ENCODE assay signal across 13 mouse cellular contexts in genomic region chr9:39611953-39612352, GRCm38 (mm10). TPM values are rescaled to one million over a fixed set of nuclear protein-coding genes. Genes with fewer than 3 reads are reported as not detected.
DNase-seq lines count a peak whose midpoint lies in the region; ATAC-seq and TF ChIP-seq lines count a peak whose summit lies in the region.
"Had no signal": no experiment of that assay in that cellular context is flagged by ENCODE, and none has a peak within 500 bp of the region (broad histone marks: within the 10 kb centered on the region; RNA-seq: fewer than 3 reads in every experiment).

No protein-coding gene starts in this region.

- no peaks in the 10 kb centered on the region for H3K79me2 ChIP-seq in heart, adult 2 months (replicated peaks; ENCODE audit: control insufficient read depth, insufficient read depth, low read length)

- H3K9ac ChIP-seq in heart, adult 2 months (ENCODE audit: low read depth, low read length): no peak overlapping the region
- no peak overlapping the region for H3K9ac ChIP-seq in heart, embryonic 12.5 days
- H3K9ac ChIP-seq in lung, postnatal 0 days (replicated peaks; ENCODE audit: low read depth): no peak overlapping the region

- H3K27me3 ChIP-seq in heart, adult 2 months (ENCODE audit: control insufficient read depth, insufficient read depth, low read length): no peaks in the 10 kb centered on the region
- H3K27me3 ChIP-seq in heart, embryonic 12.5 days (replicated peaks): no peaks in the 10 kb centered on the region
- no peaks in the 10 kb centered on the region for H3K27me3 ChIP-seq in lung, postnatal 0 days (replicated peaks; ENCODE audit: insufficient read depth, low read length)

- no peak overlapping the region for H3K4me2 ChIP-seq in heart, embryonic 12.5 days
- H3K4me2 ChIP-seq in lung, postnatal 0 days (replicated peaks; ENCODE audit: low read depth, low read length): no peak overlapping the region

- TF ChIP-seq CTCF in heart, adult 2 months (IDR thresholded peaks at IDR 0.05): peak; percentile 68
- peak; percentile 45 for TF ChIP-seq CTCF in lung, postnatal 0 days (IDR thresholded peaks at IDR 0.05)

- TF ChIP-seq EP300 in heart, adult 2 months (IDR thresholded peaks at IDR 0.05; ENCODE audit: insufficient read depth, low read depth, low read length): no peak
- no peak for TF ChIP-seq EP300 in lung, postnatal 0 days (IDR thresholded peaks at IDR 0.05)

- no peaks in the 10 kb centered on the region for H3K36me3 ChIP-seq in heart, adult 2 months (ENCODE audit: control insufficient read depth, insufficient read depth, low read length)
- no peaks in the 10 kb centered on the region for H3K36me3 ChIP-seq in heart, embryonic 12.5 days
- H3K36me3 ChIP-seq in lung, postnatal 0 days (ENCODE audit: insufficient read depth, low read length): no peaks in the 10 kb centered on the region

- no peaks in the 10 kb centered on the region for H3K4me1 ChIP-seq in heart, adult 2 months (ENCODE audit: control insufficient read depth, insufficient read depth, low read length)
- H3K4me1 ChIP-seq in heart, embryonic 12.5 days (replicated peaks): no peaks in the 10 kb centered on the region
- H3K4me1 ChIP-seq in lung, postnatal 0 days (ENCODE audit: insufficient read depth, low read depth, low read length): no peaks in the 10 kb centered on the region

- TF ChIP-seq POLR2A in heart, adult 2 months (IDR thresholded peaks at IDR 0.05; ENCODE audit: insufficient read depth, low read depth, low read length): no peak

- no peak for ATAC-seq in heart, embryonic 12.5 days (ENCODE audit: insufficient number of reproducible peaks, low FRiP score)
- ATAC-seq in lung, postnatal 0 days: no peak

- WGBS in heart, adult 2 months: 38% methylated on average over 1 of the region's 1 CpGs
- WGBS in heart, embryonic 12.5 days: 38% methylated on average over 1 of the region's 1 CpGs
- 56% methylated on average over 1 of the region's 1 CpGs for WGBS in lung, postnatal 0 days

- intact Hi-C loops in heart, adult 2 months (cut with DNase I): loop anchor here (1.0 kb wide), 1 partner anchor 103 kb away; no protein-coding TSS in a partner anchor

- DNase-seq in heart, adult 2 months: no peak
- no peak for DNase-seq in lung, postnatal 0 days (ENCODE audit: low spot score)
- DNase-seq in lung, postnatal 14 days: no peak
- peak; percentile 48 for DNase-seq in embryo, embryonic 10.5 days (ENCODE audit: low spot score)
- DNase-seq in retina, postnatal 1 day: peak; percentile 7
- DNase-seq in Muller cell, postnatal 12 days (ENCODE audit: inconsistent ontology term): no peak
- DNase-seq in cerebellum, adult 18-20 months: no peak
- DNase-seq: cerebellum, adult 2 months had no signal

- H3K4me3 ChIP-seq in heart, adult 2 months: no peak overlapping the region
- no peak overlapping the region for H3K4me3 ChIP-seq in heart, embryonic 12.5 days
- H3K4me3 ChIP-seq in lung, postnatal 0 days (ENCODE audit: low read depth, low read length): no peak overlapping the region
- H3K4me3 ChIP-seq: myocyte had no signal

- H3K27ac ChIP-seq in heart, adult 2 months: no peak overlapping the region
- H3K27ac ChIP-seq in heart, embryonic 12.5 days (ENCODE audit: poor library complexity, severe bottlenecking): no peak overlapping the region
- H3K27ac ChIP-seq in lung, postnatal 0 days (ENCODE audit: low read length): no peak overlapping the region

- no peaks in the 10 kb centered on the region for H3K9me3 ChIP-seq in heart, embryonic 12.5 days (replicated peaks)
- H3K9me3 ChIP-seq in lung, postnatal 0 days (ENCODE audit: low read length): no peaks in the 10 kb centered on the region

RNA-seq across cellular contexts. Expression of gene Olfr148, which starts 1.5 kb away (rescaled TPM):
- not detected for total RNA-seq in heart, adult 2 months (2021)
- not detected in 2 replicates for polyA plus RNA-seq in heart, adult 2 months (2012; rRNA removed)
- not detected in 2 replicates for polyA plus RNA-seq in heart, embryonic 12.5 days (2016; fragmentation: Nextera tagmentation; extraction: Ambion mirVana)
- polyA plus RNA-seq in lung, postnatal 0 days (2015; fragmentation: Nextera tagmentation; extraction: Ambion mirVana): not detected in 2 replicates
- total RNA-seq: heart, adult 8-10 months; left cerebral cortex, postnatal 10 days had no signal
- polyA plus RNA-seq: cerebellum, adult 2 months; myocyte; testis, adult 2 months had no signal

RNA-seq across cellular contexts. Expression of gene AW551984, which starts 7.8 kb away (rescaled TPM):
- under 1 TPM; 0.14 to 0.26 TPM for total RNA-seq in heart, adult 2 months (2021)
- 0.20 and 0.67 TPM in 2 replicates for polyA plus RNA-seq in heart, adult 2 months (2012; rRNA removed)
- 11.0 and 11.4 TPM in 2 replicates for polyA plus RNA-seq in heart, embryonic 12.5 days (2016; fragmentation: Nextera tagmentation; extraction: Ambion mirVana)
- 1.4 and 1.7 TPM in 2 replicates for polyA plus RNA-seq in lung, postnatal 0 days (2015; fragmentation: Nextera tagmentation; extraction: Ambion mirVana)

RNA-seq across cellular contexts. Expression of gene Olfr960, which starts 9.2 kb away (rescaled TPM):
- not detected for total RNA-seq in heart, adult 2 months (2021)
- polyA plus RNA-seq in heart, adult 2 months (2012; rRNA removed): not detected in 2 replicates
- polyA plus RNA-seq in heart, embryonic 12.5 days (2016; fragmentation: Nextera tagmentation; extraction: Ambion mirVana): not detected in 2 replicates
- polyA plus RNA-seq in lung, postnatal 0 days (2015; fragmentation: Nextera tagmentation; extraction: Ambion mirVana): not detected in 2 replicates
- total RNA-seq: heart, adult 8-10 months; left cerebral cortex, postnatal 10 days had no signal
- polyA plus RNA-seq: cerebellum, adult 2 months; myocyte; testis, adult 2 months had no signal

RNA-seq across cellular contexts. Expression of gene Olfr961, which starts 32.9 kb away (rescaled TPM):
- total RNA-seq in heart, adult 2 months (2021): not detected
- polyA plus RNA-seq in heart, adult 2 months (2012; rRNA removed): not detected in 2 replicates
- not detected in 2 replicates for polyA plus RNA-seq in heart, embryonic 12.5 days (2016; fragmentation: Nextera tagmentation; extraction: Ambion mirVana)
- polyA plus RNA-seq in lung, postnatal 0 days (2015; fragmentation: Nextera tagmentation; extraction: Ambion mirVana): not detected in 2 replicates
- total RNA-seq: heart, adult 8-10 months; left cerebral cortex, postnatal 10 days had no signal
- polyA plus RNA-seq: cerebellum, adult 2 months; myocyte had no signal

RNA-seq across cellular contexts. Expression of gene Olfr959, which starts 36.6 kb away (rescaled TPM):
- not detected for total RNA-seq in heart, adult 2 months (2021)
- not detected in 2 replicates for polyA plus RNA-seq in heart, adult 2 months (2012; rRNA removed)
- polyA plus RNA-seq in heart, embryonic 12.5 days (2016; fragmentation: Nextera tagmentation; extraction: Ambion mirVana): not detected in 2 replicates
- polyA plus RNA-seq in lung, postnatal 0 days (2015; fragmentation: Nextera tagmentation; extraction: Ambion mirVana): not detected in 2 replicates
- total RNA-seq: heart, adult 8-10 months; left cerebral cortex, postnatal 10 days had no signal
- polyA plus RNA-seq: cerebellum, adult 2 months; myocyte; testis, adult 2 months had no signal

Comparison
In these comparisons a context has a peak if more than half of its experiments do, and no peak if none do; other contexts are left out.
1. DNase-seq: peak in embryo, embryonic 10.5 days (single experiment) and retina, postnatal 1 day (single experiment); none in heart, adult 2 months (0 of 2), lung, postnatal 0 days (single experiment), lung, postnatal 14 days (single experiment), Muller cell, postnatal 12 days (single experiment) and cerebellum, adult 18-20 months (0 of 2).